Mouse (Mus musculus): Measurements from ENCODE around the gene Ly86. TPM values are rescaled to one million over a fixed set of nuclear protein-coding genes. Genes with fewer than 3 reads are reported as not detected.
A peak's percentile ranks its signal among the peaks of the same experiment; 100 is the strongest.

The Ly86 gene
- polyA plus RNA-seq, 1 experiment from 2014 or later, result 6.9 TPM

GRCm38 (mm10) chr13:37415696-37416095 lies 70.7 kb downstream of the Ly86 start:
- 96% methylated on average over 1 of the region's 1 CpGs for WGBS
- Histone ChIP-seq H3K36me3 (no peaks in the 10 kb centered on the region), H3K4me1 (no peaks in the 10 kb centered on the region), H3K9ac (no peak overlapping the region), H3K4me2 (no peak overlapping the region), H3K4me3 (replicated peaks) (no peak overlapping the region), H3K27ac (no peak overlapping the region), H3K27me3 (no peaks in the 10 kb centered on the region), H3K9me3 (replicated peaks) (no peaks in the 10 kb centered on the region)
- no peak for ATAC-seq (replicated peaks; ENCODE audit: low FRiP score)

DNA sequence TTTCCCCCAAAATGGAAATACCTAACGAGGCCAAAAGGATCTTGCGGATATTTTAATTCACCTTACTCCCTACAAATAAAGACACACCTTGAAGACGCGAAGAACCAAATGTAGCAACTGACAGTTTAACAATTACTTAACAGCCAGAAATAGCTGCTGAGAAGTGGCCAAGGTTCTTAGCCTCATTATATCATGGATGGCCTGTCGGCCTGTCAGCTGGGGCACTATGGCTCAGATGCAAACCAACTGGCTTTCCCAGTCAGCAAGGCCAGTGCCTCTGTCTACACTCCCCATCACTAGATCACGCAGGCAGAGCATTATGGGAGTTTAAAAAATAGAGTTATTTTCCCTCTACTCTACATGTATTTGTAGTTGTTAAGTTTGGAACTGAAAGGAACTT lies 78.4 kb downstream of the Ly86 start:
- WGBS, result 70% methylated on average over 6 of the region's 6 CpGs
- Histone ChIP-seq H3K9me3 (replicated peaks) (0 out of 2 replicates have a peak, but pooled peaks cover 4% of the 10 kb centered on the region), H3K4me2 (no peak overlapping the region), H3K9ac (no peak overlapping the region), H3K4me3 (replicated peaks) (no peak overlapping the region), H3K36me3 (no peaks in the 10 kb centered on the region), H3K4me1 (0 out of 2 replicates have a peak, but pooled peaks cover 4% of the 10 kb centered on the region), H3K27me3 (no peaks in the 10 kb centered on the region), H3K27ac (no peak overlapping the region)
- no peak for ATAC-seq (replicated peaks; ENCODE audit: low FRiP score)

DNA sequence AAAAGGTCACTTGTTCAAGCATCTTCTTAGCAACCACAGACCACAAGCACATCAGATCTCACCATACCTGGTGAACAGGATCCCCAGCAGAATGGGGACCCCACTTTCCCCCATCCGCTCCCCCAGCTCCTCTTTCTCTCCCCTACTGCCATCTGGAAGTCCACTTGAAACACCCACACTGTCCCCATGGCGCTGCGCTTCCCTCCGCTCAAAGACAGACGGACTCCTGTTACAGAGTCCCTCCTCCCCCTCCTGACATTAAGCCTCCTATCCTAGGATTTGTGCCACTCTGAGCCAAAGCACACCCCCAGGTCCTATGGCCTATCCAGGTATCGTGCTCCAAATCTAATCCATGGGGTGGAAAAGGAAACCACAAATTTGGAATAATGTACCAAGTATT lies 79.9 kb downstream of the Ly86 start:
- Histone ChIP-seq H3K9me3 (replicated peaks) (0 out of 2 replicates have a peak, but pooled peaks cover 4% of the 10 kb centered on the region), H3K27ac (no peak overlapping the region), H3K4me2 (no peak overlapping the region), H3K4me1 (0 out of 2 replicates have a peak, but pooled peaks cover 4% of the 10 kb centered on the region), H3K4me3 (replicated peaks) (no peak overlapping the region), H3K27me3 (no peaks in the 10 kb centered on the region), H3K36me3 (no peaks in the 10 kb centered on the region), H3K9ac (no peak overlapping the region)
- ATAC-seq (replicated peaks; ENCODE audit: low FRiP score), result no peak
- 95% methylated on average over 6 of the region's 6 CpGs for WGBS

DNA sequence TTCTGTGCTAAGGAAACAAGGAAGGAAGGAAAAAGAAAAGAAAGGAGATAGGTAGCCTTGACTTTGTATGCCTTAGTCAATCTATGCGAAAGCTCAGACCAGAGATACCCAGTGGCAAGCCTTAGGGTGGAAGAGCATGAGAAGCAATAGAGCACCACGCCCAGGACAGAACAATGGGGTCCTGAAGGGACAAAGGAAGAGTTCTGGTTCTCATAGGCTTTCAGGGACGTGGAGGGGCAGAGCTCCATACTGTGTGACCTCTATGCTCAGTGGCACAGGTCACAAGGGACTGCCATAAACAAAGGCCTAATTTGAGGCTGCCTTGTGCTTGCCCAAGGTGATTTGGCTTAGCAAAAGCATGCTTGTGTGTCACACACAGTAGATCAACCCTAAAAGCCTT lies 80.4 kb downstream of the Ly86 start:
- Histone ChIP-seq H3K4me1 (0 out of 2 replicates have a peak, but pooled peaks cover 4% of the 10 kb centered on the region), H3K27ac (no peak overlapping the region), H3K4me3 (replicated peaks) (no peak overlapping the region), H3K36me3 (no peaks in the 10 kb centered on the region), H3K4me2 (no peak overlapping the region), H3K27me3 (no peaks in the 10 kb centered on the region), H3K9me3 (replicated peaks) (0 out of 2 replicates have a peak, but pooled peaks cover 4% of the 10 kb centered on the region), H3K9ac (no peak overlapping the region)
- ATAC-seq (replicated peaks; ENCODE audit: low FRiP score), result no peak
- WGBS, result 64% methylated on average over 3 of the region's 3 CpGs

- WGBS, result 61% methylated on average over 12 of the region's 12 CpGs
- ATAC-seq (replicated peaks; ENCODE audit: low FRiP score), result peak; percentile 78
- Histone ChIP-seq H3K4me1 (0 out of 2 replicates have a peak, but pooled peaks cover 4% of the 10 kb centered on the region), H3K9me3 (replicated peaks) (0 out of 2 replicates have a peak, but pooled peaks cover 4% of the 10 kb centered on the region), H3K9ac (no peak overlapping the region), H3K27ac (peak overlapping the region; percentile 68), H3K27me3 (0 out of 2 replicates have a peak, but pooled peaks cover 3% of the 10 kb centered on the region), H3K4me2 (peak overlapping the region; percentile 21; the same call in 1 of the 2 replicates), H3K36me3 (no peaks in the 10 kb centered on the region), H3K4me3 (replicated peaks) (no peak overlapping the region)
Measured at GRCm38 (mm10) chr13:37426578-37427336, 81.7 kb downstream of the Ly86 start.

GRCm38 (mm10) chr13:37428496-37428895 lies 83.5 kb downstream of the Ly86 start:
- H3K9ac ChIP-seq, result no peak overlapping the region
- H3K4me2 ChIP-seq, result no peak overlapping the region
- ATAC-seq (replicated peaks; ENCODE audit: low FRiP score), result no peak
- WGBS, result 74% methylated on average over 3 of the region's 3 CpGs
- H3K4me3 ChIP-seq (replicated peaks), result no peak overlapping the region
- peaks cover 10% of the 10 kb centered on the region; the same call in 1 of the 2 replicates for H3K27me3 ChIP-seq
- H3K9me3 ChIP-seq (replicated peaks), result 0 out of 2 replicates have a peak, but pooled peaks cover 4% of the 10 kb centered on the region
- no peaks in the 10 kb centered on the region for H3K36me3 ChIP-seq
- 0 out of 2 replicates have a peak, but pooled peaks cover 4% of the 10 kb centered on the region for H3K4me1 ChIP-seq
- no peak overlapping the region for H3K27ac ChIP-seq

DNA sequence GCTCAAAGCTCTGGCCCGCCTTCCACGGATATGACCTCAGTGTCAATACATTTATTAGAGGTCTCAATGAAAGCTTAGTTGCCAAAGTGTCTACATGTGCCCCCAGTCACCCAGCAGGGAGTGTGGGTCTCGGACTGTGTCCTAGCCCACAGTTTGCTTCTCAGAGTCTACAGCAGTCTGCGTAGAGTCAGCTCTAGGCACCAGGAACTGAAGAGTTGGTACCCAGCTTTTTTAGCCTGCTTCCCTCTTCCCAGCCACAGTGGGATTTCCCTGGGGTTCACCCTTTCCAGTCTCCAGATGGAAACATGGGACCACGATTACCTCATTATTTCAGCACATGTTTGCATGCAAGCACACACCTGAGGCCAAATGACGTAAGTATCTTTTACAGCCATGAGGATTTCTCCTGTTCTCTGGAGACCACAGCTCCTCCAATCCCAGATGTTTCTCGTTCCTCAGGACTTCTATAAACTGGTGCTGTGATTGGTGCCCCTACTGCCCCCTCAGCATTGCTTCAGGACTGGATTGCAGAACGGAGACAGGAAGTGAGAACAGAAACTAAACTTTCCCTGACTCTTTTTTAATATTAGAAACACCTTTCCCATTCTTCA lies 84.8 kb downstream of the Ly86 start:
- Histone ChIP-seq H3K4me3 (replicated peaks) (no peak overlapping the region), H3K36me3 (no peaks in the 10 kb centered on the region)
- 72% methylated on average over 8 of the region's 8 CpGs for WGBS

GRCm38 (mm10) chr13:37431707-37432106 lies 86.7 kb downstream of the Ly86 start:
- peaks cover 26% of the 10 kb centered on the region for H3K27me3 ChIP-seq
- no peak overlapping the region for H3K9ac ChIP-seq
- H3K36me3 ChIP-seq, result no peaks in the 10 kb centered on the region
- no peaks in the 10 kb centered on the region for H3K9me3 ChIP-seq (replicated peaks)
- no peak overlapping the region for H3K27ac ChIP-seq
- no peak overlapping the region for H3K4me3 ChIP-seq (replicated peaks)
- no peak overlapping the region for H3K4me2 ChIP-seq
- 92% methylated on average over 2 of the region's 2 CpGs for WGBS
- no peak for ATAC-seq (replicated peaks; ENCODE audit: low FRiP score)
- H3K4me1 ChIP-seq, result peaks cover 10% of the 10 kb centered on the region

More for the DNA sequence above, 84.8 kb downstream of the Ly86 start:
- Histone ChIP-seq H3K4me1 (peaks cover 8% of the 10 kb centered on the region), H3K9ac (no peak overlapping the region), H3K27ac (no peak overlapping the region), H3K9me3 (replicated peaks) (no peaks in the 10 kb centered on the region), H3K27me3 (peaks cover 13% of the 10 kb centered on the region; the same call in 1 of the 2 replicates), H3K4me2 (no peak overlapping the region)
- no peak for ATAC-seq (replicated peaks; ENCODE audit: low FRiP score)

DNA sequence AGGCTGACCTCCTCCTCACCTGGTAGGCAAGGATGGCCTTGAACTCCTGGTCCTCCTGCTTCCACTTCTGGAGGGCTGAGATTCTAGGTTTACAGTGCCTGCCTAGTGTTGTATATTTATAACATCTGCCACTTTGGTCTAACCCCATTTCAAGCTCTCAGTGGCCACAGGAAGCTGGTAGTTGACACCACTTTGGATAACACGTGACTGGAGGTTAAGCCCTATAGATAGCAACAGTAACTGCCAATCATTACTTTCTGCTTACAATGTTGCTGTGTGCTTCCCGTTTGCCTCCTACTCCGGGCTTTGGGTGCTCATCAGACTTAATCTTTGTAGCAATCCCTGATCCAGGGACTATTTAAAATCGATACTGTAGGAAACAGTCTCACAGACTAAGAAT lies 87.6 kb downstream of the Ly86 start:
- 40% methylated on average over 4 of the region's 4 CpGs for WGBS
- ATAC-seq (replicated peaks; ENCODE audit: low FRiP score), result no peak
- no peaks in the 10 kb centered on the region for H3K9me3 ChIP-seq (replicated peaks)
- no peak overlapping the region for H3K27ac ChIP-seq
- no peak overlapping the region for H3K9ac ChIP-seq
- peaks cover 9% of the 10 kb centered on the region for H3K4me1 ChIP-seq
- no peaks in the 10 kb centered on the region for H3K36me3 ChIP-seq
- peaks cover 32% of the 10 kb centered on the region for H3K27me3 ChIP-seq
- H3K4me3 ChIP-seq (replicated peaks), result no peak overlapping the region
- no peak overlapping the region for H3K4me2 ChIP-seq

GRCm38 (mm10) chr13:37433142-37433541 lies 88.1 kb downstream of the Ly86 start:
- Histone ChIP-seq H3K4me2 (no peak overlapping the region), H3K9me3 (replicated peaks) (no peaks in the 10 kb centered on the region), H3K4me1 (peaks cover 9% of the 10 kb centered on the region), H3K27me3 (peaks cover 35% of the 10 kb centered on the region), H3K27ac (no peak overlapping the region), H3K4me3 (replicated peaks) (no peak overlapping the region), H3K36me3 (no peaks in the 10 kb centered on the region), H3K9ac (no peak overlapping the region)
- no peak for ATAC-seq (replicated peaks; ENCODE audit: low FRiP score)
- WGBS, result 36% methylated on average over 3 of the region's 3 CpGs

DNA sequence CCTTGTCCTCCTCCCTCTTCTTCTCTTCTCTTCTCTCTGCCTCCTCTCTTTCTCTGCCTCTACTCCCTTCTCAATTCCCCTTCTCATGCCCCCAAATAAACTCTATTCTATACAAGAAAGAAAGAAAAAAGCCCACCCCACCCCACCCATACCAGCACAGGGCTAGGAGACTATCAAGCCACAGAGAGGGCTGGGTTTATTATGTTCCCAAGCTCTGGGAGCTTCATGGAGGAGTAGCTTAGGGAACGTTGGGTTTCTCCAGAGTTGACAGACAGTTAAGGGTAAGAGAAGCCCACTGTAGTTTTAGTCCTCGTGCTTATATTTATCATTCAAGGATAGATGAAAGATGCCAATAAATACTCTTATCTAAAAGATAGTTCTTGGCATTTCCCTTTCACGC lies 88.7 kb downstream of the Ly86 start:
- Histone ChIP-seq H3K4me3 (replicated peaks) (peak overlapping the region; percentile 48; the same call in 1 of the 2 replicates), H3K4me1 (peaks cover 9% of the 10 kb centered on the region), H3K27me3 (peaks cover 35% of the 10 kb centered on the region), H3K9me3 (replicated peaks) (no peaks in the 10 kb centered on the region), H3K36me3 (no peaks in the 10 kb centered on the region), H3K4me2 (peak overlapping the region; percentile 87; the same call in 1 of the 2 replicates), H3K9ac (no peak overlapping the region), H3K27ac (no peak overlapping the region)
- 5% methylated on average over 3 of the region's 3 CpGs for WGBS
- no peak for ATAC-seq (replicated peaks; ENCODE audit: low FRiP score)

DNA sequence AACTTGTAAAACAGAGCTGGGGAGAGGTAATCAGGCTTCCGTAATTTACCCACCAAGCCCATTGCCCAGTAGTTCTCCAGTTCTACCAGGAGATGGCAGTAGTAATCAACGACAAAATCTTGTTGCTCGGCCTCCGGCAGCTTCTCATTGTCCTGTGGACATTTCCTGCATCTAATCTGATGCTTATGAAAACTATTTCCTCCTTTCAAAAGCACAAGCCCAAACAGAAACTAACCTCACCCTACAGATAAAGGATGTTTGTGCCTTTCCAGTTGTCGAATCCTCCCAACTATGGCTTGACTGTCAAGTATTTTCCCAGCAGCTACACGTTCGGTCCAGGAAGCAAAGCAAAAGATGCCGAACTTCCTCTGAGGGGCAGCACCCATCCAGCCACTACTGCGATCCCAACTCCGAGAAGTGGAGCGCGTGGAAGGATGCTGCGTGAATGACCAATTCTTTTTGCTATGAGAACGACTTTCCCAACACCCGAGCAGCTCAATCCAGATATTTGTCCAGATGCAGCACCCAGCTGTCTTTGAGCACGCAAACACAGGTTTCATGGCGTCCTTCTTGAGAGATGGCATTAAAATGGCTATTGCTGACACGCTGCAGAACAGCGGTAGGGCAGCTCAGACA lies 89.2 kb downstream of the Ly86 start:
- peak overlapping the region; percentile 51 for H3K9ac ChIP-seq
- H3K4me1 ChIP-seq, result peaks cover 9% of the 10 kb centered on the region
- H3K4me3 ChIP-seq (replicated peaks), result peak overlapping the region; percentile 48
- ATAC-seq (replicated peaks; ENCODE audit: low FRiP score), result peak; percentile 69; the same call in 1 of the 2 replicates
- peak overlapping the region; percentile 87 for H3K4me2 ChIP-seq
- H3K36me3 ChIP-seq, result no peaks in the 10 kb centered on the region
- peak overlapping the region; percentile 75; the same call in 1 of the 2 replicates for H3K27ac ChIP-seq
- H3K9me3 ChIP-seq (replicated peaks), result no peaks in the 10 kb centered on the region
- under 1% methylated on average over 19 of the region's 19 CpGs for WGBS
- peaks cover 35% of the 10 kb centered on the region for H3K27me3 ChIP-seq
